Mouse (Mus musculus) megakaryocyte, embryonic 14.5 days (primary cell): ENCODE results near the gene Chd2.

ENCODE experiments used
- FLI1 ChIP-seq: IDR thresholded peaks from 2 replicates; pipeline ENCODE4 v1.6.1; 2012; ENCODE audit warnings: low read length, inconsistent platforms, mixed read lengths
- GATA1 ChIP-seq: IDR thresholded peaks from 3 replicates; pipeline ENCODE4 v1.6.1; 2012; ENCODE audit warnings: mixed read lengths, low read length, inconsistent platforms, borderline replicate concordance

DNA sequence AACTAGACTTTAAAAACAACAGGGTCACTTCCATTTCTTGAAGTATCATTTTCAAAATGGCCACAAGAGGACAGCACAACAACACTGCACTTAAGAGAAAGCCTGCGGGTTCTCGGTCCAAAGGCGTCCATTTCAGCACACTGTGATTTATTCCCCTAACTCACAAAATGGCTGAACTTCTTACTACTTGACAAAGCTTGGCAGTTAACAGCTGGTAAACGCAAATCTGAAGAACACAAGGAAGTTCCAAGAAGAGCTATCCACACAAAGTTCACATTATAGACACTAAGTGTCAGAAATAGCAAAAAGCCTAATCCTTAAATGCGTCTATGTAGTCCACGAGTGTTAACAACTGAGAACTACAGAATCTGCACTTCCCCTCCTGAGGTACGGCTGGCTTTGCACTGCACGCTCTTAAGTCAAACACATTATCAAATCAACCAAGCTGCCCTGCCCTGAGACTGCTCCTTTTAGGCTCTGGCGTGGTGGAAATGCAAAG lies 17.1 kb downstream of the Chd2 start:
- TF ChIP-seq GATA1 (no peak), FLI1 (no peak)
